Mouse (Mus musculus): ENCODE data around the gene Gm17416. TPM values are rescaled to one million over a fixed set of nuclear protein-coding genes. Genes with fewer than 3 reads are reported as not detected.
A peak's percentile ranks its signal among the peaks of the same experiment; 100 is the strongest.

Gene Gm17416
- polyA plus RNA-seq, 1 experiment from 2014 or later, result 6.1 TPM

- Histone ChIP-seq H3K9me3 (replicated peaks; ENCODE audit: low read length) (no peaks in the 10 kb centered on the region), H3K4me1 (replicated peaks; ENCODE audit: insufficient read depth, low read length) (no peaks in the 10 kb centered on the region), H3K36me3 (ENCODE audit: insufficient read depth, low read length) (no peaks in the 10 kb centered on the region), H3K27ac (no peak overlapping the region), H3K27me3 (ENCODE audit: insufficient read depth, low read length) (no peaks in the 10 kb centered on the region), H3K9ac (ENCODE audit: low read depth, low read length) (no peak overlapping the region), H3K4me3 (replicated peaks; ENCODE audit: low read depth, low read length) (no peak overlapping the region), H3K4me2 (ENCODE audit: low read length) (no peak overlapping the region)
- 60% methylated on average over 8 of the region's 8 CpGs for WGBS
- DNase-seq (ENCODE audit: low spot score) (no peak), ATAC-seq (replicated peaks; ENCODE audit: low FRiP score, low read depth) (no peak)
- no peak for TF ChIP-seq CTCF (IDR thresholded peaks at IDR 0.05; ENCODE audit: low read depth)
Measured at GRCm38 (mm10) chr2:152573484-152573883, 4.3 kb downstream of the Gm17416 start.

- H3K4me1 ChIP-seq (replicated peaks; ENCODE audit: insufficient read depth, low read length), result no peaks in the 10 kb centered on the region
- no peak within 1 kb of the TSS for H3K4me3 ChIP-seq (replicated peaks; ENCODE audit: low read depth, low read length)
- 46% methylated on average over 7 of the region's 7 CpGs for WGBS
- H3K36me3 ChIP-seq (ENCODE audit: insufficient read depth, low read length), result no peaks in the 10 kb centered on the region
- no peak within 1 kb of the TSS for H3K4me2 ChIP-seq (ENCODE audit: low read length)
- H3K9ac ChIP-seq (ENCODE audit: low read depth, low read length), result no peak within 1 kb of the TSS
- no peaks in the 10 kb centered on the region for H3K9me3 ChIP-seq (replicated peaks; ENCODE audit: low read length)
- DNase-seq (ENCODE audit: low spot score) (no peak), ATAC-seq (replicated peaks; ENCODE audit: low FRiP score, low read depth) (no peak)
- no peaks in the 10 kb centered on the region for H3K27me3 ChIP-seq (ENCODE audit: insufficient read depth, low read length)
- peak within 1 kb of the TSS; percentile 52; the same call in 1 of the 2 replicates for H3K27ac ChIP-seq
- no peak for TF ChIP-seq CTCF (IDR thresholded peaks at IDR 0.05; ENCODE audit: low read depth)
Measured at GRCm38 (mm10) chr2:152580107-152580506, 11.0 kb downstream of the Gm17416 start, which contains the start of gene Defb19. Gene Defb19, minus strand, starts transcription at chr2:152580312.

DNA sequence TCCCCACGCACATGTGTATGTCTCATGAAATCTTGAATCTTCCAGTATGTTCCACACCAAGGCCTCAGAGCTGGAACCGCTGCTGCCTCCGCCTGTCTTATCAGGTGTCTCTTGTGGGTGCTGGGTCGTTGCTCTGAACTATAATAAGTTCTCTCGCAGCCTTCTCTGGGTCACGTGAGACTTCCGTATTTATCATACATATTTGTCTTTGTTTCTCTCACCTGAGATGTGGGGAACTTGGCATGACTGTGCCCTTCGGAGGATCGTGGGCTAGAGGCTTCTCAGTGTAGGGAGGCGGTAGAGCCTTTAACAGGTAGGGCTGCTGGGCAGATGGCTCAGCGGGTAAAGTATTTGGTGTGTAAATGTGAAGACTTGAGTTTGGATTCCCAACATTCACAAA lies 11.5 kb downstream of the Gm17416 start:
- no peak overlapping the region for H3K9ac ChIP-seq (ENCODE audit: low read depth, low read length)
- ATAC-seq (replicated peaks; ENCODE audit: low FRiP score, low read depth) (no peak), DNase-seq (ENCODE audit: low spot score) (no peak)
- no peaks in the 10 kb centered on the region for H3K4me1 ChIP-seq (replicated peaks; ENCODE audit: insufficient read depth, low read length)
- H3K36me3 ChIP-seq (ENCODE audit: insufficient read depth, low read length), result no peaks in the 10 kb centered on the region
- no peak overlapping the region for H3K4me3 ChIP-seq (replicated peaks; ENCODE audit: low read depth, low read length)
- no peaks in the 10 kb centered on the region for H3K9me3 ChIP-seq (replicated peaks; ENCODE audit: low read length)
- H3K27ac ChIP-seq, result peak overlapping the region; percentile 42; the same call in 1 of the 2 replicates
- no peak overlapping the region for H3K4me2 ChIP-seq (ENCODE audit: low read length)
- 76% methylated on average over 11 of the region's 11 CpGs for WGBS
- no peak for TF ChIP-seq CTCF (IDR thresholded peaks at IDR 0.05; ENCODE audit: low read depth)
- H3K27me3 ChIP-seq (ENCODE audit: insufficient read depth, low read length), result no peaks in the 10 kb centered on the region

GRCm38 (mm10) chr2:152586926-152587560 lies 17.9 kb downstream of the Gm17416 start:
- peak; percentile 59 for TF ChIP-seq CTCF (IDR thresholded peaks at IDR 0.05; ENCODE audit: low read depth)
- DNase-seq (ENCODE audit: low spot score) (no peak), ATAC-seq (replicated peaks; ENCODE audit: low FRiP score, low read depth) (no peak)
- 87% methylated on average over 4 of the region's 4 CpGs for WGBS
- Histone ChIP-seq H3K27me3 (ENCODE audit: insufficient read depth, low read length) (no peaks in the 10 kb centered on the region), H3K27ac (no peak overlapping the region), H3K4me1 (replicated peaks; ENCODE audit: insufficient read depth, low read length) (no peaks in the 10 kb centered on the region), H3K9ac (ENCODE audit: low read depth, low read length) (no peak overlapping the region), H3K4me3 (replicated peaks; ENCODE audit: low read depth, low read length) (no peak overlapping the region), H3K4me2 (ENCODE audit: low read length) (no peak overlapping the region), H3K9me3 (replicated peaks; ENCODE audit: low read length) (no peaks in the 10 kb centered on the region), H3K36me3 (ENCODE audit: insufficient read depth, low read length) (no peaks in the 10 kb centered on the region)

DNA sequence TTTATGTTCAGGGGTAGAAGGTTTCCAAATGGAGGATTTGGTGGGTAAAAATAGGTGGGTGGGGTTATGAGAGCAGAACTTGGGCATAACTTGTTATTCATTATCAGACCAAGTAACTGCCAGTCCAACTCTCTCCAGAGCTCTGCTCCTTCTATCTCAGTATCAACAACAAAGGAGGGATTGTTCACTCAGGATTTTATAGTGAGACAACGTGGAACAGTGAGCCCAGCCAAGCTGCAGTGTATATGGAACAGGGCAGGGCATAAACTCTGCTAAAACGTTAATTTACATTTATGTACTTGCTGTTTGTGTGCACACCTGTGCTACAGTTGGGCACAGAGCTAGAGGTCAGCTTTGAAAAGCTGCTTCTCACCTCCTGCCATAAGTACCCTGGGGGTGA lies 19.3 kb downstream of the Gm17416 start:
- no peak overlapping the region for H3K4me3 ChIP-seq (replicated peaks; ENCODE audit: low read depth, low read length)
- no peak overlapping the region for H3K9ac ChIP-seq (ENCODE audit: low read depth, low read length)
- no peak for DNase-seq (ENCODE audit: low spot score)
- H3K9me3 ChIP-seq (replicated peaks; ENCODE audit: low read length), result no peaks in the 10 kb centered on the region
- no peak overlapping the region for H3K27ac ChIP-seq
- no peaks in the 10 kb centered on the region for H3K27me3 ChIP-seq (ENCODE audit: insufficient read depth, low read length)
- no peak overlapping the region for H3K4me2 ChIP-seq (ENCODE audit: low read length)
- no peak for ATAC-seq (replicated peaks; ENCODE audit: low FRiP score, low read depth)
- H3K36me3 ChIP-seq (ENCODE audit: insufficient read depth, low read length), result no peaks in the 10 kb centered on the region
- H3K4me1 ChIP-seq (replicated peaks; ENCODE audit: insufficient read depth, low read length), result no peaks in the 10 kb centered on the region
- whole genome bisulfite sequencing, result 27% methylated on average over 2 of the region's 2 CpGs
- TF ChIP-seq CTCF (IDR thresholded peaks at IDR 0.05; ENCODE audit: low read depth), result no peak

DNA sequence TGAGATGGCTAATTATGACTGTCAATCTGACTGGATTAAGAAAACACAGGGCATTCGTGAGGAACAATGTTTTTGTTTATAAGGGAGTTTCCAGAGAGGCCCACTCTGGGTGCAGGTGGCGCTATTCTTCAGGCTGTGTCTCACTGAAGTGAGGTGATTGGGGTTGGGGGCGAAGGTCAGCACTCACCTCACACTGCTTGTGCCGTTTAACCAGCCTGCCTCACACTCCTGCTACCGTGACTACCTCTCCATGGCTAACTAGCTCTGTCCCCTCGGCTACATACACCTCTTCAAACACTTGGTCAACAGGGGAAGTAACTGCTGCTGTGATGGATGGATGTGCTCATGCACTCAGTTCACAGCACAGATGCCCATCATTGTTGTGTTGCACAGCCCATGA lies 19.9 kb downstream of the Gm17416 start:
- ATAC-seq (replicated peaks; ENCODE audit: low FRiP score, low read depth), result no peak
- 0 out of 2 replicates have a peak, but pooled peaks have one; percentile 8 for TF ChIP-seq CTCF (IDR thresholded peaks at IDR 0.05; ENCODE audit: low read depth)
- Histone ChIP-seq H3K9ac (ENCODE audit: low read depth, low read length) (no peak overlapping the region), H3K4me3 (replicated peaks; ENCODE audit: low read depth, low read length) (no peak overlapping the region), H3K27ac (no peak overlapping the region), H3K4me2 (ENCODE audit: low read length) (no peak overlapping the region), H3K27me3 (ENCODE audit: insufficient read depth, low read length) (no peaks in the 10 kb centered on the region), H3K9me3 (replicated peaks; ENCODE audit: low read length) (no peaks in the 10 kb centered on the region), H3K4me1 (replicated peaks; ENCODE audit: insufficient read depth, low read length) (no peaks in the 10 kb centered on the region), H3K36me3 (ENCODE audit: insufficient read depth, low read length) (no peaks in the 10 kb centered on the region)
- DNase-seq (ENCODE audit: low spot score), result no peak
- 35% methylated on average over 6 of the region's 6 CpGs for WGBS

- Histone ChIP-seq H3K9ac (ENCODE audit: low read depth, low read length) (no peak within 1 kb of the TSS), H3K4me3 (replicated peaks; ENCODE audit: low read depth, low read length) (no peak within 1 kb of the TSS), H3K27ac (no peak within 1 kb of the TSS), H3K4me2 (ENCODE audit: low read length) (no peak within 1 kb of the TSS), H3K4me1 (replicated peaks; ENCODE audit: insufficient read depth, low read length) (no peaks in the 10 kb centered on the region), H3K27me3 (ENCODE audit: insufficient read depth, low read length) (no peaks in the 10 kb centered on the region), H3K36me3 (ENCODE audit: insufficient read depth, low read length) (no peaks in the 10 kb centered on the region), H3K9me3 (replicated peaks; ENCODE audit: low read length) (no peaks in the 10 kb centered on the region)
- DNase-seq (ENCODE audit: low spot score) (no peak), ATAC-seq (replicated peaks; ENCODE audit: low FRiP score, low read depth) (no peak)
- no peak for TF ChIP-seq CTCF (IDR thresholded peaks at IDR 0.05; ENCODE audit: low read depth)
- WGBS, result 57% methylated on average over 7 of the region's 7 CpGs
Measured at GRCm38 (mm10) chr2:152599299-152599698, 30.2 kb downstream of the Gm17416 start, which contains the start of gene Defb45. Gene Defb45, minus strand, starts transcription at chr2:152599399.
